Mouse (Mus musculus) heart, embryonic 16.5 days (tissue): Measurements from ENCODE around the gene Zc3hav1. TPM values are rescaled to one million over a fixed set of nuclear protein-coding genes. Genes with fewer than 3 reads are reported as not detected.

Experiments
- ATAC-seq: fragments of 200-750 bp; cut with Nextera tagmentation; replicated peaks from 2 replicates; pipeline ENCODE4 v1.8.0; 2017; ENCODE audit warnings: moderate number of reproducible peaks; ENCODE audit not compliant: insufficient read depth, low FRiP score; ENCODE audit errors: extremely low read depth
- H3K27ac ChIP-seq: fragments of 300-500 bp; sonication (generic); 2 replicates; pipeline ENCODE4 v1.5.1; 2014; ENCODE audit warnings: mild to moderate bottlenecking, low read length, control low read depth, moderate library complexity
- H3K27me3 ChIP-seq: fragments of 300-500 bp; sonication (generic); 2 replicates; pipeline ENCODE4 v1.6.1; 2014; ENCODE audit warnings: low read length, mixed read lengths; ENCODE audit not compliant: control insufficient read depth, insufficient read depth
- H3K36me3 ChIP-seq: fragments of 300-500 bp; sonication (generic); 2 replicates; pipeline ENCODE4 v1.6.1; 2014; ENCODE audit not compliant: control insufficient read depth, insufficient read depth
- H3K4me1 ChIP-seq: fragments of 300-500 bp; sonication (generic); 2 replicates; pipeline ENCODE4 v1.6.1; 2014; ENCODE audit warnings: low read length, mixed read lengths; ENCODE audit not compliant: control insufficient read depth, insufficient read depth
- H3K4me2 ChIP-seq: fragments of 300-500 bp; sonication (generic); 2 replicates; pipeline ENCODE4 v1.6.1; 2014; ENCODE audit warnings: low read depth, mild to moderate bottlenecking, control low read depth, low read length
- H3K4me3 ChIP-seq: fragments of 300-500 bp; sonication (generic); 2 replicates; pipeline ENCODE4 v1.5.1; 2014; ENCODE audit warnings: mild to moderate bottlenecking, control low read depth, low read length
- H3K9ac ChIP-seq: fragments of 300-500 bp; sonication (generic); 2 replicates; pipeline ENCODE4 v1.6.1; 2014; ENCODE audit warnings: low read length, control low read depth
- H3K9me3 ChIP-seq: fragments of 300-500 bp; sonication (generic); replicated peaks from 2 replicates; pipeline ENCODE4 v1.6.1; 2016; ENCODE audit warnings: low read length; ENCODE audit not compliant: control insufficient read depth
- WGBS: fragments of 180-500 bp; shearing (Covaris S2); extraction: QIAGEN DNeasy Blood & Tissue Kit; methylation state at CpG from one replicate; pipeline ENCODE4 v1.1.7; 2014; 5-methylcytosine and 5-hydroxymethylcytosine counted together
- polyA plus RNA-seq: library from polyadenylated mRNA; unstranded; fragments of >200 nt; fragmentation: Nextera tagmentation; extraction: Ambion mirVana; gene quantifications from 2 replicates; pipeline ENCODE4 v1.2.1, GENCODE M21; 2015

The Zc3hav1 gene
- polyA plus RNA-seq = 8.9 and 12.4 TPM in 2 replicates

- under 1% methylated on average over 87 of the region's 87 CpGs for WGBS
- peak within 1 kb of the TSS; percentile 81 for H3K27ac ChIP-seq
- H3K4me3 ChIP-seq = peak within 1 kb of the TSS; percentile 84
- peaks cover 13% of the 10 kb centered on the region; the same call in 1 of the 2 replicates for H3K4me1 ChIP-seq
- ATAC-seq = peak; percentile 84
- no peaks in the 10 kb centered on the region for H3K9me3 ChIP-seq
- H3K36me3 ChIP-seq = no peaks in the 10 kb centered on the region
- peak within 1 kb of the TSS; percentile 83 for H3K9ac ChIP-seq
- peak within 1 kb of the TSS; percentile 81 for H3K4me2 ChIP-seq
- H3K27me3 ChIP-seq = peaks cover 12% of the 10 kb centered on the region
Observed at GRCm38 (mm10) chr6:38353811-38354722, at the start of gene Zc3hav1. TSS of gene Zc3hav1 (minus strand) at chr6:38354603.

- no peak overlapping the region for H3K27ac ChIP-seq
- WGBS = 80% methylated on average over 3 of the region's 3 CpGs
- 0 out of 2 replicates have a peak, but pooled peaks cover 2% of the 10 kb centered on the region for H3K36me3 ChIP-seq
- H3K9me3 ChIP-seq = no peaks in the 10 kb centered on the region
- H3K4me3 ChIP-seq = no peak overlapping the region
- no peaks in the 10 kb centered on the region for H3K4me1 ChIP-seq
- no peaks in the 10 kb centered on the region for H3K27me3 ChIP-seq
- H3K9ac ChIP-seq = no peak overlapping the region
- ATAC-seq = no peak
- H3K4me2 ChIP-seq = no peak overlapping the region
Observed at GRCm38 (mm10) chr6:38389671-38390070, 35.3 kb upstream of the Zc3hav1 start.

- Histone ChIP-seq H3K36me3 (no peaks in the 10 kb centered on the region), H3K27ac (0 out of 2 replicates have a peak within 1 kb of the TSS, but pooled peaks have one; percentile 15), H3K27me3 (no peaks in the 10 kb centered on the region), H3K4me1 (peaks cover 8% of the 10 kb centered on the region; the same call in 1 of the 2 replicates), H3K4me2 (peak within 1 kb of the TSS; percentile 69), H3K9ac (peak within 1 kb of the TSS; percentile 77), H3K9me3 (no peaks in the 10 kb centered on the region), H3K4me3 (peak within 1 kb of the TSS; percentile 71)
- peak; percentile 82 for ATAC-seq
- 0% methylated on average over 26 of the region's 26 CpGs for WGBS
Observed at GRCm38 (mm10) chr6:38381129-38381771, 26.8 kb upstream of the Zc3hav1 start, which contains the start of gene Ttc26. TSS of gene Ttc26 (plus strand) at chr6:38381469.

GRCm38 (mm10) chr6:38380764-38381128 is 26.3 kb upstream of the Zc3hav1 start:
- 2% methylated on average over 4 of the region's 4 CpGs for WGBS
- Histone ChIP-seq H3K36me3 (no peaks in the 10 kb centered on the region), H3K4me1 (peaks cover 8% of the 10 kb centered on the region; the same call in 1 of the 2 replicates), H3K27me3 (no peaks in the 10 kb centered on the region), H3K27ac (0 out of 2 replicates have a peak overlapping the region, but pooled peaks have one; percentile 15), H3K4me2 (peak overlapping the region; percentile 69), H3K9ac (peak overlapping the region; percentile 77), H3K4me3 (peak overlapping the region; percentile 71), H3K9me3 (no peaks in the 10 kb centered on the region)
- no peak for ATAC-seq

DNA sequence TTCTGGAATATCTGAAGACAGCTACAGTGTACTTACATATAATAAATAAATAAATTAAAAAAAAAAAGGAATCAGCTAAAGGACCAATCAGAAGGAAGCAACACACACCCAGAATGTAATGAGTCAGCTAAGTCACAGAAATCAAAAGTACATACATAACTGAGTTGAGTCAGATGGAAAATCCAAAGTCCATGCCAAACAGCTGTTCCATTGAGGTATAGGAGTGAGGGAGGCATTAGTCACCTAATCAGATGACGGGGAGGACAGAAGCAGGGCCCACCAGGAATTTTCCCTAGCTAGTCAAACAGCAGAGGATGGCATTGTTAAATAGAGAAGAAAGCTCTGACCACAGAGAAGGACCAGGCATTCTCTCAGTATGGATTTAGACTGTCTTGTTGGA is 19.9 kb upstream of the Zc3hav1 start:
- Histone ChIP-seq H3K27ac (no peak overlapping the region), H3K9ac (no peak overlapping the region), H3K4me2 (no peak overlapping the region), H3K36me3 (no peaks in the 10 kb centered on the region), H3K4me3 (no peak overlapping the region), H3K9me3 (peaks cover 9% of the 10 kb centered on the region), H3K27me3 (no peaks in the 10 kb centered on the region), H3K4me1 (no peaks in the 10 kb centered on the region)
- WGBS = 59% methylated on average over 1 of the region's 1 CpGs
- no peak for ATAC-seq

GRCm38 (mm10) chr6:38369945-38370344 is 15.5 kb upstream of the Zc3hav1 start:
- Histone ChIP-seq H3K4me3 (no peak overlapping the region), H3K4me2 (no peak overlapping the region), H3K27ac (no peak overlapping the region), H3K4me1 (no peaks in the 10 kb centered on the region), H3K36me3 (no peaks in the 10 kb centered on the region), H3K9ac (no peak overlapping the region), H3K9me3 (peaks cover 9% of the 10 kb centered on the region), H3K27me3 (no peaks in the 10 kb centered on the region)
- no peak for ATAC-seq
- 73% methylated on average over 3 of the region's 3 CpGs for WGBS

- H3K4me1 ChIP-seq = no peaks in the 10 kb centered on the region
- no peaks in the 10 kb centered on the region for H3K27me3 ChIP-seq
- no peak for ATAC-seq
- H3K36me3 ChIP-seq = no peaks in the 10 kb centered on the region
- H3K9me3 ChIP-seq = no peaks in the 10 kb centered on the region
- no peak overlapping the region for H3K4me3 ChIP-seq
- H3K27ac ChIP-seq = no peak overlapping the region
- H3K4me2 ChIP-seq = no peak overlapping the region
- H3K9ac ChIP-seq = no peak overlapping the region
Observed at GRCm38 (mm10) chr6:38364121-38364520, 9.7 kb upstream of the Zc3hav1 start.

- H3K4me1 ChIP-seq = no peaks in the 10 kb centered on the region
- WGBS = 65% methylated on average over 4 of the region's 4 CpGs
- ATAC-seq = no peak
- H3K4me3 ChIP-seq = no peak overlapping the region
- H3K27me3 ChIP-seq = no peaks in the 10 kb centered on the region
- H3K9ac ChIP-seq = no peak overlapping the region
- H3K4me2 ChIP-seq = no peak overlapping the region
- H3K9me3 ChIP-seq = no peaks in the 10 kb centered on the region
- no peak overlapping the region for H3K27ac ChIP-seq
- H3K36me3 ChIP-seq = no peaks in the 10 kb centered on the region
Observed at GRCm38 (mm10) chr6:38363370-38363769, 9.0 kb upstream of the Zc3hav1 start.

DNA sequence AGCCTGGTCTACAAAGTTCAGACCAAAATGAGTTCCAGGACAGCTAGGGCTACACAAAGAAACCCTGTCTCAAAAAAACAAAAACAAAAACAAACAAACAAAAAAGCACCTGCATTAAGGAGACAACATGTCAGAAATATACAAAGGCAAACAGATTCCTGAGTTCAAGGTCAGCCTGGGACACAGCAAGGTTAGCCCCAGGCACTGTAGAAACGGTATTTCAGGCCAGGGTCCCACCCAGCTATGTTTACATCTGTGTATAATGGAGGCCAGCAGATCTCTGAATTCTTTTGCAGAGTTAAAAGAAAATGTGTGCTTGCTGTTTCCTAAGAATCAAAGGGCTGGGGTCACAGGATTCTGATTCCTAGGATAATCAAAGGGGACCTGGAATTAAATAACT is 7.5 kb upstream of the Zc3hav1 start:
- no peak overlapping the region for H3K4me3 ChIP-seq
- no peaks in the 10 kb centered on the region for H3K36me3 ChIP-seq
- no peak overlapping the region for H3K4me2 ChIP-seq
- no peak overlapping the region for H3K9ac ChIP-seq
- no peaks in the 10 kb centered on the region for H3K27me3 ChIP-seq
- 49% methylated on average over 1 of the region's 1 CpGs for WGBS
- no peaks in the 10 kb centered on the region for H3K4me1 ChIP-seq
- no peak overlapping the region for H3K27ac ChIP-seq
- ATAC-seq = no peak
- no peaks in the 10 kb centered on the region for H3K9me3 ChIP-seq
